Mouse (Mus musculus) G1E (cell line): ENCODE results near the gene Dimt1.

ENCODE experiments used
- CTCF ChIP-seq: IDR thresholded peaks from 2 replicates; pipeline ENCODE4 v1.5.1; 2012; ENCODE audit warnings: low read depth, low read length, inconsistent platforms, mixed read lengths
- GATA1 ChIP-seq: IDR thresholded peaks from 2 replicates; pipeline ENCODE4 v1.6.1; 2012; ENCODE audit warnings: borderline replicate concordance, low read length, inconsistent platforms, mixed read lengths
- GATA2 ChIP-seq: IDR thresholded peaks from 2 replicates; pipeline ENCODE4 v1.6.1; 2012; ENCODE audit warnings: low read depth, low read length, inconsistent platforms, borderline replicate concordance
- POLR2AphosphoS5 ChIP-seq: IDR thresholded peaks from 2 replicates; pipeline ENCODE4 v1.6.1; 2012; ENCODE audit warnings: low read depth, low read length, inconsistent platforms; ENCODE audit not compliant: insufficient replicate concordance
- TAL1 ChIP-seq: conservative IDR thresholded peaks from 2 replicates; pipeline ENCODE4 v1.6.1; 2012; ENCODE audit warnings: low read depth, low read length, inconsistent platforms, mixed read lengths

- no peak for TF ChIP-seq TAL1
- no peak for TF ChIP-seq CTCF
- no peak for TF ChIP-seq POLR2AphosphoS5
- TF ChIP-seq GATA1: no peak
- TF ChIP-seq GATA2: no peak
These were observed 9.8 kb upstream of the Dimt1 start for GRCm38 (mm10) chr13:106937138-106937472.
